Mouse (Mus musculus): ENCODE data around the gene 3425401B19Rik.

- TF ChIP-seq CTCF (IDR thresholded peaks at IDR 0.05; ENCODE audit: borderline replicate concordance, insufficient read depth, low read depth, low read length) (no peak), POLR2A (IDR thresholded peaks at IDR 0.05; ENCODE audit: borderline replicate concordance, insufficient read depth, low read length) (no peak)
Observed at GRCm38 (mm10) chr14:32698556-32698955, 13.5 kb upstream of the 3425401B19Rik start.
